Mouse (Mus musculus) heart, postnatal 0 days (tissue): ENCODE results near the gene Hdac4.

Source experiments
- CTCF ChIP-seq: IDR thresholded peaks from 2 replicates; pipeline ENCODE4 v1.5.1; 2016; ENCODE audit warnings: antibody characterized with exemption, control low read depth, low read depth
- EP300 ChIP-seq: IDR thresholded peaks from 2 replicates; pipeline ENCODE4 v1.6.1; 2016; ENCODE audit warnings: antibody characterized with exemption, low read depth

GRCm38 (mm10) chr1:92026351-92026750, 169.1 kb downstream of the Hdac4 start:
- TF ChIP-seq CTCF (no peak), EP300 (no peak)
